Mouse (Mus musculus) gastrocnemius, adult 8-10 months (tissue): ENCODE results near the gene Rabac1. TPM values are rescaled to one million over a fixed set of nuclear protein-coding genes. Genes with fewer than 3 reads are reported as not detected.

Experiments used
- DNase-seq, 2 experiments: peaks; one replicate each; pipeline ENCODE4 v3.0.0; 2022; ENCODE audit warnings: low spot score in 2 of 2
- microRNA-seq: library from miRNA; unstranded; fragments of <30 nt; microRNA quantifications from one replicate; pipeline ENCODE4 v1.2.0, GENCODE M21; 2022
- total RNA-seq, 4 experiments: library from RNA; stranded (reverse); gene quantifications; 2 replicates each; pipeline ENCODE4 v1.2.4; 2022

The Rabac1 gene
- total RNA-seq, 4 experiments from 2014 or later = 255 to 297 (median 267) TPM

DNA sequence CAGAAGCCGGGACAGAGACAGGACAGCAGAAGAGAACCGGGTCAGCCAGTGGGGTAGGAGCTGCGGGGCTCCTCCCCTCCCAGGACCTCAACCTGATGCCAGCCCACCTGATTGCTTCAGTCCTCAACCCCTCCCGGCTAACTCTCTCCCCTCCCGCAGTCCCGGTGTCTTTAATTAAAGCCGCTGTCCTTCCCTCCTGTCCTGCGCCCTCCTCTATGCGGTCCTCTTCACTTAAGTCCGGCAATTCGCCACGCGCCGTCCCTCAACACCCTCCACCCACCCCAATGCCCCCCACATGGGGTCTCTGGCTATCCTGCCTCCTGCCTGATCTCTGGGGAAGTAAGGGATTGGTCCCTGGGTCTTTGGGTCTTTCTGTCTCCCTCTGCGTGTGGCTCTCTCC lies 40.9 kb downstream of the Rabac1 start:
- no peak for DNase-seq

DNA sequence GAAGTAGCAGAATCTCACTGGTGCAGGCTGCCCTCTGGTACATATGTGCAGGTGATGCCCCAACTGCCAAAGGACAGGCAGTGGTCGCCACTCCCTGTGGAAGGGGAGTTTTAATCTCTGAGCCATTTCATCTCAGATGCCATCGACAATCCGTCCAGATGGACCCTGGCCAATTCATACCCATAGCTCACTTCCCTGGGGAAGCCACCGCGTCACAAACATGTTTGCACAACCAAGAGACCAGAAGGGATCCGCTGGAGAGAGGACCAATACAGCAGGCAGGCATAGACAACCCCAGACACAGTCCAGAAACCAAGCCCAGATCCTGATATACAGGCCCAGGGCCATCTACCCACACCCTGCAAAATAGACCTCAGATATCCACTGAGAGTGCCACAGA lies 42.1 kb downstream of the Rabac1 start:
- no peak for DNase-seq

Small RNA genes lying within 50 kb of the gene (microRNA-seq; reads per million reads assigned to microRNA genes)
- not detected for gene Mir7046
- not detected for gene Mir7047

Other genes starting within 250 kb of the Rabac1 start
- gene Gm4763, start 245.8 kb downstream of the Rabac1 start, total RNA-seq = not detected
- not detected for gene Cd177, start 212.4 kb downstream of the Rabac1 start, total RNA-seq
- gene Ceacam10, start 195.5 kb downstream of the Rabac1 start, total RNA-seq = not detected
- gene Gm9844, start 110.5 kb downstream of the Rabac1 start, total RNA-seq = not detected
- gene Lypd4, start 102.8 kb downstream of the Rabac1 start, total RNA-seq = not detected
- gene Dmrtc2, start 102.7 kb downstream of the Rabac1 start, total RNA-seq = not detected
- 100 to 1,000 TPM; 382 to 444 (median 398) TPM for gene Rps19, start 88.4 kb downstream of the Rabac1 start, total RNA-seq
- gene Cd79a, start 75.4 kb downstream of the Rabac1 start, total RNA-seq = under 1 TPM in 2 of 4 experiments, not detected in 2; 0.17 to 0.19 TPM
- gene Arhgef1, start 69.8 kb downstream of the Rabac1 start, total RNA-seq = 10 to 100 TPM; 19.1 to 25.5 (median 22.5) TPM
- not detected for gene Gm4881, start 28.3 kb downstream of the Rabac1 start, total RNA-seq
- gene Atp1a3, start 33.2 kb upstream of the Rabac1 start, total RNA-seq = under 1 TPM; 0.25 to 0.58 (median 0.46) TPM
- 1 to 10 TPM; 1.3 to 3.2 (median 2.2) TPM for gene Grik5, start 99.6 kb upstream of the Rabac1 start, total RNA-seq
- 1 to 10 TPM; 6.5 to 9.3 (median 9.0) TPM for gene Zfp574, start 99.8 kb upstream of the Rabac1 start, total RNA-seq
- under 1 TPM in 2 of 4 experiments, not detected in 2; 0.02 to 0.24 TPM for gene Pou2f2, start 207.0 kb upstream of the Rabac1 start, total RNA-seq
- 1 to 10 TPM; 8.0 to 9.2 (median 8.6) TPM for gene Dedd2, start 247.9 kb upstream of the Rabac1 start, total RNA-seq
- 1 to 10 TPM; 5.5 to 6.4 (median 6.1) TPM for gene Zfp526, start 248.7 kb upstream of the Rabac1 start, total RNA-seq